Mouse (Mus musculus) sigmoid colon, adult 10 weeks (tissue): Measurements from ENCODE around the gene Hist2h2ac. TPM values are rescaled to one million over a fixed set of nuclear protein-coding genes. Genes with fewer than 3 reads are reported as not detected.

Source experiments
- polyA plus RNA-seq: library from polyadenylated mRNA; stranded (reverse); fragments of 350-450 nt; fragmentation: Illumina TruSeq; extraction: RNeasy Lipid Tissue Mini Kit (QIAGEN cat#74804); gene quantifications from one replicate; pipeline ENCODE4 v1.2.3, GENCODE M21; 2014; ENCODE audit warnings: low read depth, low replicate concordance

Hist2h2ac gene
- not detected for polyA plus RNA-seq

DNA sequence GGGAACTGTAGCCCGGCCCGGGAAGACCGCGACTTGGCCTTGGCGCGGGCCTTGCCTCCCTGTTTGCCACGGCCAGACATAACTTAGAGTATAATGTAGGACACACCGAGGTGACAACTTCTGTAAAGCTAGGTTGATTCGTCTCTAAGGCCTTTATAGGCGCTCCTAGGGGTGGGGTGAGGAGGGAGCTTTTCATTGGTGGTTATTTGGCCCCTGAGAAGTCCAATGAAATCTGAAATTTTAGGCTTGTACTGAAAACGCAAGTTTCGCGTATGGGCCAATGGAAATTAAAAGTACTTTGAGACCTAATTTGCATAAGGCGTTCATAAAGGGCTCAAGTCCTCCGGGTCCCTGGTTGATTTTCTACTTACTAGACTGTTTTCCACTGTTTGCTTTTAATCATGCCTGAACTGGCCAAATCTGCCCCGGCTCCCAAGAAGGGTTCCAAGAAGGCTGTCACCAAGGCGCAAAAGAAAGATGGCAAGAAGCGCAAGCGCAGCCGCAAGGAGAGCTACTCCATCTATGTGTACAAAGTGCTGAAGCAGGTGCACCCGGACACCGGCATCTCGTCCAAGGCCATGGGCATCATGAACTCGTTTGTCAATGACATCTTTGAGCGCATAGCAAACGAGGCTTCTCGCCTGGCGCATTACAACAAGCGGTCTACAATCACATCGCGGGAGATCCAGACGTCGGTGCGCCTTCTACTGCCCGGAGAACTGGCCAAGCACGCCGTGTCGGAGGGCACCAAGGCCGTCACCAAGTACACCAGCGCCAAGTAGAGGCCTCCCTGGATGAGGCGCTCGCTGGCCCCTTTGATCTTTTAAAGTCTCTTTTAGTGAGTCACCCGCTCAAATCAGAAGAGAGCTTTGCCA is at the start of gene Hist2h2ac, which contains the start of gene Hist2h2be:
Hist2h2ac (minus strand) TSS at position 116 of the 875 bp plus-strand sequence.
Hist2h2be (plus strand) TSS at position 355 of the 875 bp plus-strand sequence.

DNA sequence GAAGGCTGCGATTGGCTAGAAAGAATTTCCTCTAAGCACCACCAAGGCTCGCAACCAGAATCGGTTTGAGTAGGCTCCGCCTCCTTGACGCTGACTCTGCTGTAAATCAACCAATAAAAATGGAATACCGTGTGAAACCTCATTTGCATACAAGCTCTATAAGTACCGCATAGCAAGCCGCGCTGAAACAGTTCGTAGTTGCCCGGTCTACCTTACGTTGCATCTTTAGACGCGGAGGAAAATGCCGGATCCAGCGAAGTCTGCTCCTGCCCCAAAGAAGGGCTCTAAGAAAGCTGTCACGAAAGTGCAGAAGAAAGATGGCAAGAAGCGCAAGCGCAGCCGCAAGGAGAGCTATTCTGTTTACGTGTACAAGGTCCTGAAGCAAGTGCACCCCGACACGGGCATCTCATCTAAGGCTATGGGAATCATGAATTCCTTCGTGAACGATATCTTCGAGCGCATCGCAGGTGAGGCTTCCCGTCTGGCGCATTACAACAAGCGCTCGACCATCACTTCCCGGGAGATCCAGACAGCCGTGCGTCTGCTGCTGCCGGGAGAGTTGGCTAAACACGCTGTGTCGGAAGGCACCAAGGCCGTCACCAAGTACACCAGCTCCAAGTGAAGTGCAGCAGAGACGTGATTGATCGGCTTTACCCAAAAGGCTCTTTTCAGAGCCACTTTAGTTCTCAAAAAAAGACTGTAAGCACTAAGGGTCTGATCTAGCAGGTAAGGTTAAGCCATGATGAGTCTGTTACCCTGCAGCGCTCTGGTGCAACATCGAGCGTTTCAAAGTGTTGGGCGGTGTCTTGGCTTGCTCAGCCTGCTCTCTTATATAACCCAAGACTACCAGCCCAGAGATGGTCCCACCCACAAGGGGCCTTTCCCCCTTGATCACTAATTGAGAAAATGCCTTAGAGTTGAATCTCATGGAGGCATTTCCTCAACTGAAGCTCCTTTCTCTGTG is 49.1 kb upstream of the Hist2h2ac start, which contains the start of gene Hist2h2bb:
Hist2h2bb (plus strand) TSS at position 242 of the 964 bp plus-strand sequence.

GRCm38 (mm10) chr3:96268051-96268775 is 47.5 kb upstream of the Hist2h2ac start, which contains the start of gene Hist2h3b:
Hist2h3b (plus strand) TSS chr3:96268654.

DNA sequence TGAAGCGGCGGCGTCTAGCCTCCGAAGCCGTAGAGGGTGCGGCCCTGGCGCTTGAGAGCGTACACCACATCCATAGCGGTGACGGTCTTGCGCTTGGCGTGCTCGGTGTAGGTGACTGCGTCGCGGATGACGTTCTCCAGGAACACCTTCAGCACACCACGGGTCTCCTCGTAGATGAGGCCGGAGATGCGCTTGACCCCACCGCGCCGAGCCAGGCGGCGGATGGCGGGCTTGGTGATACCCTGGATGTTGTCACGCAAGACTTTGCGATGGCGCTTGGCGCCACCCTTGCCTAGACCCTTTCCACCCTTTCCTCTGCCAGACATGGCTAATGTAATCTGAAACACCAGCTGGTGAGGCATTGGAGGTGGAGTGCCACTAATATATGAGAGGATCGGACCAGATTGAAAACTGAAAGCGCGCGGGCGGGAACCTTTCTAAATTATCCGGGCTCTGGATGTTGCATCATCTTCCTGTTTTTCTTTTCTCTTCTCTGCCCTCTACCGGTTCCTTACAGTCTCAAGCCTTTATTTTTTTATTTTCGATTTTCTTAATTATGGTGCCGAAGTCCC is 42.4 kb upstream of the Hist2h2ac start, which contains the start of gene Hist2h4:
Hist2h4 (minus strand) TSS at position 333 of the 572 bp plus-strand sequence.

DNA sequence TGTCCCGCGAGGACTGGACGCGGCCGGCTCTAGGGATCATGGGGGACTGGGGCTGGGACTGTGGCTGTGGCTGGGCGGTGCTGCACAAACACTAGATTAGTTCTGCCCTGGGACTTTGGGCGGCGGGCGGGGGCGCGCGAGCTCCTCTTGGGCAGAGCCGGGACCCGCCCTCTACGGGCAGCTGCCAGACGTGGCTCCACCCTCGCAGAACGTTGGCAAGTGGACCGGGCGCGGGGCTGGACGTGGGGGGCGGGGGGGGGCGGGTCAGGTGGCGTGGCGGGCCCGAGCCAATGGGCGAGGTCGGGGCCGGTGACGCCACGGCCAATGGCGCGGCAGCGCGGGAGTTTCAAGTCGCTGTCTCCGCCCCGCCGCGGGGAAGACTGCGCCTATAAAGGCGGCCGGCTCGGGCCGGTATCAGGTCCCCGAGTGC is 25.8 kb upstream of the Hist2h2ac start, which contains the start of gene Hist2h3c1:
Hist2h3c1 (plus strand) TSS at position 259 of the 430 bp plus-strand sequence.

DNA sequence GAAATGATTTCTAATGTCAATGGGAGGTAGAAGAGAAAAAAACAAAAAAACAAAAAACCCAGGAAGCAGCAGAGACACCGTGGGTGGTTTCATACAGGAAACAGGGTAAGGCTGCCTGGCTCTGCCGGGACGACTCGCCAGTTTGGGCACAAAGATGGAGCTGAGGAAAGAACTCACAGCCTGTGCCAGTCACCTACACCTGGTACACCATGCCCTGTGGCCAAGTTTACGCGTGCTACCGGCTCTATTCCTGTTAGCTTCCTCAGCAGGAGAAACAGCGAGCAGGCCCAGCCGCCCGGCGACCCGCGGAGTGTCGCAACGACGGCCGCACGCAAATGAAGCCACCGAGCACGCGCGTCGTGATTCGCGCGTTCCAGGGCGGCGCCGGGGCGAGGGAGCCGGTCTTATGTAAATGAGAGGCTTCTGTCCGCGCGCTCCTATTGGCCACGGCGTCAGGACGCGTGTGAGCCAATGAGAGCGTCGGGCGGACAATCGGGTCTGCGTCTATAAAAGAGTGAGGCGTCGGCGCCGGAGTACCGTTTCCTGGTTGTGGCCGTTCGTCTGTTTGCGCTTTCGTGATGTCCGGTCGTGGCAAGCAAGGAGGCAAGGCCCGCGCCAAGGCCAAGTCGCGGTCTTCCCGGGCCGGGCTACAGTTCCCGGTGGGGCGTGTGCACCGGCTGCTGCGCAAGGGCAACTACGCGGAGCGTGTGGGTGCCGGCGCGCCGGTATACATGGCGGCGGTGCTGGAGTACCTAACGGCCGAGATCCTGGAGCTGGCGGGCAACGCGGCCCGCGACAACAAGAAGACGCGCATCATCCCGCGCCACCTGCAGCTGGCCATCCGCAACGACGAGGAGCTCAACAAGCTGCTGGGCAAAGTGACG is 24.6 kb upstream of the Hist2h2ac start, which contains the start of gene Hist2h2aa1:
Hist2h2aa1 (plus strand) TSS at position 495 of the 884 bp plus-strand sequence.

GRCm38 (mm10) chr3:96239949-96240798 is 19.5 kb upstream of the Hist2h2ac start, which contains the start of gene Hist2h2aa2:
Hist2h2aa2 (minus strand) TSS chr3:96240276.

GRCm38 (mm10) chr3:96238954-96239793 is 18.5 kb upstream of the Hist2h2ac start, which contains the start of gene Hist2h3c2:
Hist2h3c2 (minus strand) TSS chr3:96239127.

GRCm38 (mm10) chr3:96219661-96220130 is 984 bp downstream of the Hist2h2ac start, which contains the start of the genes Bola1 and Hist2h2ab:
Bola1 (minus strand) TSS chr3:96219709.
Hist2h2ab (plus strand) TSS chr3:96219865.

DNA sequence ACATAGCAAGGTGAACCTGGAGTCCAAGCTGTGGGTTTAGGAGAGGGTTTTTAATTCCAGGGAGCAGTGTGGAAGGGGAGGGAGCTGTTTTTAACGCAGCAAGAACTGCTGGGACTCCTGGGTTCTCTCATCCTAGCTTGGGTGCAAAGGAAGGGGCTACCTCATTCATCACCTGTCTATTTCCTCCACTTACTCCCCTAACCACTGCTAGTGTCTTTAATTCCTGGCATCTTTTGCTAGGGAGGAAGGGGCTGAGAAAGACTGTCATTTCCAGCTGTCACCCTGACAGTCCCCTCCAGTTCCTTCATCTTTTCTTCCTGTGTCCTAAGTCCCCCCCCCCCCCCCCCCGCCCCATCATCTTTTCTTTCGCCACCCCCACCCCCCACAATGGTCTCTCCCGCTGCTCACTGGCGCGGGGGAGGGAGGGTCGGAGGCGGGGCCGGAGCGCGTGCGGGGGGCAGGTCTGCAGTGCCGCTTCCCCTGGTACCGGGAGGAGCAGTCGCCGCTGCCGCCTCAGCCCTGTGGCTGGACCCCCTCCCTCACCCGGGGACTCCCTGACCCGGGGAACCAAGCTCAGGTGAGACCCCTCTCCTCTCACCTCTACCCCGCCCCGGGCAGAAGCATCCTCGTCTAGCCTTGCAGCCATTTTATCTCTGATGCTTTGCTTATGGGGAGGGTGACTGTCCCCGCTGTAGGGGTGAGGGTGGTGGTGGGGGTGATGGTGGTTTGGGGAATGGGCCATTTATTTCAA is 39.8 kb downstream of the Hist2h2ac start, which contains the start of gene Sv2a:
Sv2a (plus strand) TSS at position 425 of the 751 bp plus-strand sequence.

GRCm38 (mm10) chr3:96172197-96173178 is 48.2 kb downstream of the Hist2h2ac start, which contains the start of gene Sf3b4:
Sf3b4 (plus strand) TSS chr3:96172332.

